Mouse (Mus musculus) v-Abl transformed pro-B cells (cell line): ENCODE measurements around the gene Lrp10.

Source experiments
- in situ Hi-C, 2 experiments: fragments of 400-800 bp; cut with MboI; formaldehyde crosslinking; loops; one replicate each; pipeline ENCODE4 v1.15.1; 2025; ENCODE audit not compliant: unreplicated experiment in 2 of 2

The Lrp10 gene

DNA sequence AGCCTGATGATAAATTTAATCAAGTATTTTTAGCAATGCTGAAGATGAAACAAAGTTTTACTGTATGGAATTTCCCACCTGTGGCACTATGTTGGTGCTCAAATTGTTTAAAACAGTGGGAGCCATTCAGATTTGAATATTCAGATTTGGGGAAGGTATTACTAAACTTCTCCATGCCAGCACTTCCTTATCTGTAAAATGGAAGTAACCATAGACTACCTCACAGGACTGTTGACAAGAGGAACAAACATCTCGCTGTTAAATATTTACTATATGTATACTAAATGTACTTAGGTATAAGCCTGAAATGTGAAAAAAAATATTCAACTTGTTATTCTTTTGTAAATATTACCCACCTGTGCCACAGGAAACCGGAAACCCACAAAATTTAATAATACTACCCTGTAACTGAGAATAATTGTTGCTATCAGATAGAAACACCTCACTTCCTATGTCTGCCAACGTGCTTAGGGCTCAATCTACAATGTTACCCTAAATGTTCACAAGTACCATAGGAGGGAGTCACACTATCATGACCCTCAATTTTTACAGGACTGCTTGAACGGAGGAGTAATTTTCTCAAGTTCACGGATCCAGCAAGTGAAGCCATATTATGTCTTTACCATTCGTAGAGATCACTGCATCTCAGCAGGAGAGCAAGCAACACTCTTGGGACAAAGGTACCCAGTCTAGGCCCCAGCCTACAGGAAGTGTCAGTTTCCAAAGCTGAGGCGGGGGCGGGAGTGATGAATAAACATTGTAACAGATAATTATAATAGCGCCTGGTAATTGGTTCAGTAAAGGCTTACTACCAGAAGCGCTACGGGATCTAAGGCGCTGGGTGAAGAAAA, 604 bp upstream of the Lrp10 start:
- in situ Hi-C loops: loop anchor here in 1 of 2 experiments (10.0 kb wide), 1 partner anchor 51 kb away; the partner anchor contains the start of gene Prmt5

DNA sequence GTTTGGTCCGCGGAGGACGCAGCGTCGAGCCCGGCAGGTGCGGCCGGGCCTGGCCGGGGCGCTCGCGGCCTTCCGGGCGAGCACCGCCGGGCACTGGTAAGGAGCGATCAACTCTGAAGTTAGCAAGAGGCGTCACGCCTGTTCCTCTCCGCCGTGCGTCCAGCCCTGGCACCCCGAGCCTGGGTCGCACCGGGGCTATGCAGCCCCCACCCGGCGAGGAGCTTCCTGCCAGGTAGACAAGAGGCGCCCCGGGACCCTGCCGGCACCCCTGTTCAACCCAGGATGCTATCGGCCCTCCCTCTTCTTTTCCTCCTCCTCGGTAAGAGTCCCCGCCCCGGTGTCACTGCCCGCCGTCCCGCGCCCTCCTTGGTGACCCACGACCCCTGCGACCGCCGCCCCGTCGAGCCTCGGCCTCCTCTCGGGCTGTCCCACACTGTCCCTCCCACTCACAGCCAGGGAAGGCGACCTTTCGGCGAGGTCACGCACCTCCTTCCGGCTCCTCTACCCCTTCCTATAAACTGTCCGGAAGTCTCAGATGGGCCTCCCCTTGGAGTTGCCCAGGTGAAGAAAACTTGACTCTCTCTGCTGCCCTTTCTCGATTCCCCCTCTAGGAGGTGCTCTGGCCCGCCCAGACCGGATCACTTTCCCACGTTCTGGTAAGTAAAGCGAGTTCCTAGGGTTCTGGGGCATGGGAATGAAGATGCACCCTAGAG, 512 bp downstream of the Lrp10 start:
- in situ Hi-C loops: loop anchor here in 1 of 2 experiments (10.0 kb wide), 1 partner anchor 50 kb away; the partner anchor contains the start of gene Prmt5

DNA sequence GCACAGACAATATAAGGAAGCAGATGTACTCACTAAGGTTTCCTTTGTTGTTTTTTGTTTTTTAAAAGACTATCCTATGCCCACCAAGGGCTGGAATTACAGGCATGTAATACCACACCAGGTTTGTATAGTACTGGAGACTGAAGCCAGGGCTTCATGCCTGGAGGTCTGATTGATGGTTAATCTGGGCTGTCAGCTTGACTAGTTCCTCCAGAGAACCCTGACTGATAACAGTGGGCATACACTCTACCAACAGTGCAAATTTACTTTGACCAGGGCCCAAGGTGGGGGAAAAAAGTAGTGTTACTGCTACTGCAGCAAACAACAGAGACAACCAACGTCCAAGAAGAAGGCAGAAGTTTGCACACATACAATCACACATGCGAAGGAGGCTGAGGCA, 7.5 kb downstream of the Lrp10 start:
- in situ Hi-C loops: no loop called here

DNA sequence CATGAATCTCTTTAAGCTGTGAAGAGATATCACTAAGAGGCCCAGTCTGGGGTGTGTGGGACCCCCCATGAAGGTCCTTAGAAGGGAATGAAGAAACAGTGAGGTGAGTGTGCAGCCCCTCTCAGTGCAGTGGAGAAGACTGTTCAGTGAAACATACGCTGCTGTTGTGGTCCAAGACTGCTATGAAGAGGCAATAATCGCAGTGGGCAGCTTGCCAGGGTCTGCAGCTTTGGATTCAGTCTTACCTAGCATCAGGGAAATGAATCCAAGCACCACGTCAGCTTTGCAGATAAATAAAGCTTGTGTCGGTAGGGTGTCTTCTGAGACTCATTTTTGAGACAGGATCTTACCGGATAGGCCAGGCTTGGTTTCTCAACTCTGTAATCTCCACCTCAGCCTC, 8.7 kb downstream of the Lrp10 start:
- in situ Hi-C loops: no loop called here

DNA sequence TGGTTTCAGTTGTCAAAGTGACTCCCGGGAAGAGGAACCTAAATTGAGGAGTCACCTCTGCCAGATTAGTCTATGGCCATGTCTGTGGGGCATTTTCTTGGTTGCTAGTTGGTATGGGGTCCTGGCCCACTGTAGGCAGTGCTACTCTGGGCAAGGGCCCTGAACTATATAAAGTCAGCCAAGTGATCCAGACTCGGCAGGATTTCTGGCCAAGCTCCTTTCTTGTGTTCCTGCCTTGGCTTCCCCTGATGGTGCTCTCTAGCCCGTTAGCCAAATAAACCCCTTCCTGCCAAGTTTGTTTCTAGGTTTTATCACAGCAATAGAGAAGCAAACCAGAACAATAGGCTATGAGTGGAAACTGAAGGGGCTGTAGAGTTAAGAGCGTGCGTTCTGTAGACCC, 10.8 kb downstream of the Lrp10 start:
- in situ Hi-C loops: no loop called here

DNA sequence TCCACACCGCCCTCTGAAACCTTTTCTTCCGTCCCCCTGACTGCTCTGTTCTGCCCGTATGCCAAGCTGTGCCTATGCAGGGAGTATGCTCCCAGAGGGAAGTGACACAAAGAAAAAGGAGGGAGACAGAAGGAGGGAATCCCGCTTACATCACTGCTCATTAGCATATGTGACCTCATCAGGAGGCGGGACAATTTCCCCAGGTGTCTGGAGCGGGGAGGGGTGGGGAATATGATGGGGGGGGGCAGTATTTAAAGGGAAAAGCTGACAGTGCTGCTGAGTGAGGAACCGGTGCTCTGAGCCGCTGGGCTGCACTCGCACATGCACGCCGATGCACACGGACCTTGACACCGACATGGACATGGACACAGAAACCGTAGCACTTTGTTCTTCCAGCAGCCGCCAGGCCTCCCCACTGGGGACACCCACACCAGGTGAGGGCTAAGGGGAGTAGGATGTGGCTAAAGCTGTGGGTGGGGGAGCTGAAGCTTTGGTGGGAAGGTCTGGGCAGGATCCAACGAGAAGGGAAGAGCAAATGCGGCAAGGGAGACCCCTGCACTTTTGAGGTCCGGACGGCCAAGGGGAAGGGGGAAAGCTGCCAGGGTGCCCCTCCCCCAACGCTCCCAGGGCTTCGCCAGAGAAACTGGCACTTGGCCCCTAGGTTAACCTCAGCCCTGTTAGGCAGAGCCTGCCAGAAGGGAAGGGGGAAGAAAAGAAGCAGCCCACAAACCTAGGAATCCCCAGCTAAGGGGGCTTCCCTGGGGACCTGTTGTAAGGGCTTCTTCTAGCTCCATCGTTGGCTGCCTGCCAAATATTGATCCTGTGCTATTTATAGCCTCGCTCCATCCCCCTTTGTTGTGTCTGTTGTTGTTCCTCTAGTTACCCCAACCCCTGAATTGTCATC, 12.3 kb downstream of the Lrp10 start, which contains the start of gene Rem2:
TSS of gene Rem2 (plus strand) at position 160 of the 904 bp plus-strand sequence.
- in situ Hi-C loops: no loop called here

DNA sequence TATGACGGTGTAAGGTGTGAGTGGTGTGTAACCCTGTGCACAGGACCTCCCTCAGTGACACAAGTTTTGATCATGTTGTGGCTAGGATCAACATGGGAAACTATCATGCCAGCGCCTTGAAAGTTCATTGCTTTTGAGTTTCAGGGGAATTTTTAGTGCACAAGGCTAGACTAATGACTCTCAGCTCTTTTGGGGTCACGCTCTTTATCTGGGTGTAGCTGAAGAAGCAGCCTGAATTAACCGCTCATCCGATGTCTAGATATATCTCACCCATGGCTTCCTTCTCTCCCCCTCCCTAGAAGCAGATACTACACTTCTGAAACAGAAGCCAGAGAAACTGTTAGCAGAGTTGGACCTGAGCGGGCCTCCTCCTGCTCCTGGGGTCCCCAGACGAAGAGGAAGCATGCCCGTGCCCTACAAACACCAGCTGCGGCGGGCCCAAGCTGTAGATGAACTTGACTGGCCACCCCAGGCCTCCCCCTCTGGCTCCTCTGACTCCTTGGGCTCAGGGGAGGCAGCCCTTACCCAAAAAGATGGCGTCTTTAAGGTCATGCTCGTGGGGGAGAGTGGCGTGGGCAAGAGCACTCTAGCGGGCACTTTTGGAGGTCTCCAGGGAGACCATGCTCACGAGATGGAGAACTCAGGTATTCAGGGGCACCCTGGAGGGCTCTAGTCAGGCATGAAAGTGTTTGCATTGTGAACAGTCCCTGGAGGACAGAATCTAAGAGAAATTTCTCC, 13.4 kb downstream of the Lrp10 start:
- in situ Hi-C loops: no loop called here

DNA sequence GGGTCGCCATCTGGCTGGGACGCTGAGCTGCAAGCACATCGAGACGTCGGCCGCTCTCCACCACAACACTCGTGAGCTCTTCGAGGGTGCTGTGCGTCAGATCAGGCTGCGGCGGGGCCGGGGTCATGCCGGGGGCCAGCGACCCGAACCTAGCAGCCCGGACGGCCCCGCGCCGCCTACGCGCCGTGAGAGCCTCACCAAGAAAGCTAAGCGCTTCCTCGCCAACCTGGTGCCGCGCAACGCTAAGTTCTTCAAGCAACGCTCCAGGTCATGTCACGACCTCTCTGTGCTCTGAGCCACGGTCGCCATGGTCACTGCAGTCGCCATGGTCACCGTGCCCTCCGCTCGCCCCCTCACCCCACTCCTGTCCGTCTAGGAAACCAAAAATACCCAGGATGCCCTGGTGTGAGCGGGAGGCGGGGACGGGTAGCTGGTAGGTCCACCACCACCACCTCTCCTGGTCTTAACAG, 15.5 kb downstream of the Lrp10 start:
- in situ Hi-C loops: no loop called here

DNA sequence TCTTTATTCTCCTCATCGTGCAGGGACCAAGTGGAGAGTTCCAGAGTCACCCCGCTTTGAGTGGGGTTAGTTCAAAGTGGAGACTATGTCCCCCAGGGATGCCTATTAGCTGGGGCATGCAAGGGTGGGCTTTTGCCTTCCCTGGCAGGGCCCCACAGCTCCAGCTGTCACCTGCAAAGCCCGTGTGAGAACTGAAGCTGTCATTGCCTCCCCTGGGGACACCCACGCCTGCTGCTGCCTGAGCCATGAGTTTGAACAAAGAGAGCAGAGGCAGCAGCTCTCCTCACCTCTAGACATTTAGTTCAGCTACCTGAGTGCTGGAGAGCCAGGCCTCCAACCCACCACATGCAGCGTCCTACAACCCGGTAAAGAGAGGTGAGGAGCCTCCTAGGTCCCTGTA, 16.7 kb downstream of the Lrp10 start:
- in situ Hi-C loops: no loop called here

DNA sequence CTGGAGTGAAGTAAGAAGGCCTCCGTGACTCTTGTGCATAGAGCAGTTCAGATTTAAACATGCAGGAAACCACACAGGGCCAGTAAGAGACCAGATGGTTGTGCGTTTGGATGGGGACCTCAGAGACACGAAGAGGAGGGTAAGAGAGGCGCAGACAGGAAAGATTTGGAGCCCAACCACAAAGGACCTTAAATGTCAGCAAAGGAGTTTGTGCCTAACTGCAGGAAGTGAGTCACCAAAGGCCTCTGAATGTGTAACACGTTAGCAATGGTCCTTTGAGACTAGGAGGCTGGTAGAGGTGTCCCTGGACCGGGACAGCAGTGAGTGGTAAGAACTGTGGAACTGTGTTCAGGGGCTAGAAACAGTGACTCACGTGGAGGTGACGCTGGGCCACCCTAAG, 17.5 kb downstream of the Lrp10 start:
- in situ Hi-C loops: no loop called here

DNA sequence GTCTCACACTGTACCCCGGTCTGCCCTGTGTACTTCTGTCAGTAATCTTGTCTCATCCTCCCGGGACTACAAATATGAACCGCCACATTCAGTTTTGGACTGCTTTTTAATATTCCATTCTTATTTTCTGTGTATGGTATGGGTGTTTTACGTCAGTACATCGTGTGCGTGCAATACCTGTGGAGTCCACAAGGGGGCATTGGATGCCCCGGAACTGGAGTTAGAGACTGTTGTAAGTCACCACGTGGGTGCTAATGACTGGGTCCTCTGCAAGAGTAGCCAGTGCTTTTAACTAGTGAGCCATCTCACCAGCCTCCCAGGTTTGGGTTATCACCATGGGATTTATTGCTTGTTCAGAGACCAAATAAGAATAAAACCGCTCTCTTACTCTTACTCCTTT, 18.6 kb downstream of the Lrp10 start:
- in situ Hi-C loops: no loop called here

DNA sequence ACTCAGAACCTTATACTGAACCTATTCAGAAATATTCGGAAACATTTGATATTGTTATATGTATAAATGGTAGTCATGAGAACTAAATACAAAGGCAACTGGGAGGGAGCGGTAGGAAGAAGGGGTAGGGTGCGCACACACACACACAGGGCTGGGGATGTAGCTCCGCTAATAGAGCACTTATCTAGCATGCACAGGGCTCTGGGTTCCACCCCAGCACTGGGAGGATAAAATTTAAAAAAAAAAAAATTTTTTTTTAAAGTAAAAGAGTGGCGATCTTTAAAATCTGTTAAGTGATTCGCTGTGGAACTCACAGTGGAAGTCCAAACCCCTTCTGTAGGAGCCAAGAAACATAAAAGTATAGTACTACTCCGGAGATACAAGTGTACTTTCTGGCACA, 22.0 kb downstream of the Lrp10 start:
- in situ Hi-C loops: no loop called here

DNA sequence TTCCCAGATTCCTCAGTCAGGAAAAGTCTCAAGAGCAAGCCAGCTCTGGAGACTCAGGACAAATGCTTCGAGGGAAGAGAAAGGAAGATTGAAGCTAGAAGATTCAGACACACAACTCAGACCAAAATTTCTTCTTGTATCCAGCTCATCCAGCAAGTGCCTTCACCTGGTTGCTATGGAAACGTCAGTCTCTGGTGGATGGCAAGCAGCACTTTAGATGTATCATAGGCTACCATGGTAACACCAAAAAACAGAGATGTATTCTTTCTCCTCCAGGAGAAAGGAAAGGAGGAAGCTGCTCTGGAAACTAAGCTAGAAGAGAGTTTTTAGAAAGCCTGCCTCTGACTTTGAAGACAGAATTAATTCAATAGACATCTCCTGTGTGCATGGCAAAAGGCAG, 23.8 kb downstream of the Lrp10 start:
- in situ Hi-C loops: no loop called here

DNA sequence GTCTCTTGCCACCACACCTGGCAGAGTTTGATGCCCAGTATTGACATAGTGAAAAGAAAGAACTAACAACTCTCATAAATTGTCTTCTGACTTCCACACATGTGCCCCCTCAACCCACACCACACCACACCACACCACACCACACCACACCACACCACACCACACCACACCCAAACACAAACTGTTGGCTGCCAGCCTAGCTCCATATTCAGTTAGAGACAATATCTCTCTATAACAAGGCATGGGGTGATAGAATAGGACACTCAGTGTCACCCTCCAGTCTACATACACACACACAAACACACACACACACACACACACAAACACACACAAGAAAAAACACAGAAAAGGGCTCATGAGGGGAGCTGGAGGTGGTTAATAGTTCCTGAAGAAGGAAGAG, 24.4 kb downstream of the Lrp10 start:
- in situ Hi-C loops: no loop called here

DNA sequence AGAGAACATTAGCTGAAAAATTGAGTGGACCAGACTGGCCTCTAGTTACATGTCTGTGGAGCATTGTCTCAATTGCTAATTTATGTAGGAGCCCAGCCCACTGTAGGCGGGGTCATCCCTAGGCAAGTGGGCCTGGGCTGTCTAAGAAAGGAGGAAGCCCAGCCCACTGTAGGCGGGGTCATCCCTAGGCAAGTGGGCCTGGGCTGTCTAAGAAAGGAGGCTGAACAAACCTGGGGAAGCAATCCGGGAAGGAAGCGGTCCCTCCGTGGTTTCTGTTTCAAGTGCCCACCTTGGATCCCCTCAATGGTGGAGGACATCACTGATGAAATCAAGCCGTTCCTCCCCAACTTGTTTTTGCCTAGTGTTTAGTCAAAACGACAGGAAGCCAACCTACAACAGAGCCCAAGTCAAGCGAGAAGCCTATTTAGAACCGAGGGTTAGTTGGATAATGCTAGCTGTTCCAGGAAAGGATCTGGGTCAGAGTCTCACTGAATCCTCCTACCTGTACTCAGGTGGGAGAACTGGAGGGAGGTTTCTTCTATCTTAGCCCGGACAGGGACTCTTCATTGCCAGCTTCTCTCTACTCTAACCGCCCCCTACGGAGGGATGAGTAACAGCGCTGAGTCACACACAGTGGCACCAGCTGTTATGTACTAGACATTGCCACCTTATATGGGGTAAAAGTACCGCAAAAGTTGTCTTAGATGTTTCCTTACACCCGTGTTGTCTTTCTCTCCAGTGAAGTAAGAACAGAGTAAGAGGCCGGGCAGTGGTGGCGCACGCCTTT, 28.6 kb downstream of the Lrp10 start:
- in situ Hi-C loops: no loop called here

DNA sequence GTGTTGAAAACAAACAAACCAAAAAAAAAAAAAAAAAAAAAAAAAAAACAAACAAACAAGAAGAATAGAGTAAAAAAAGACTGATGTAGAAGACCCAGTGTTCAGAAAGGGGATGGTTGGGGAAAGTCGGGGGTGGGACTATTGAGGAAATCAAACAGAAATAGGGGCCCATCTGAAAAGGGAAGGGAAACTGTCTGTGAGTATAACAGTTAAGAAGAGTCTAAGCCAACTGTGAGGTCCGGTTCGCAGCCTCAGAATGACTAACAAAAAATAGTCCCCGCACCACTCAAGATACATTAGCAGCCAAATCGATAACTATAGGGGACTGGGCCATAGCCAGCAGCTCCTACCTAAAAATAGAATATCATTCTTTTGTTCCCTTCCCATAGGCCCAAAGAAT, 29.3 kb downstream of the Lrp10 start:
- in situ Hi-C loops: no loop called here

DNA sequence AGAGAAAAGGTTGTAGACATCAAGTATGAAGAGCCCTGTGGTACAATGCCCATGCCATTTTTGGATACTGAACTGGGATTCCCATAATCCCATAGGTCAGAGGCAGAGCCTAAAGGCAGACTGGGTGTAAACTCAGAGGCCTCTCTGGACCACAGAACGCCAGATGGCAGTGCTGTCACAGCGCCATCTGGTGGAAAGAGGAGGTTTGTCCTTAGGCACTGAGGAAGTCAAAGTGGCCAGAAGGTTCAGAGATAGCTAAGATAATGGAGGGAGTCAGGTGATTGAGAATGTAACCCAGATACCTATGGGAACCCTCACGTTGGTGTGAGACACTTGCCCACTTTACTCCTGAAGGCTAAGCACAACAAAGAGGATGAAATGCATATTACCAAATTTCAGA, 30.3 kb downstream of the Lrp10 start:
- in situ Hi-C loops: no loop called here

DNA sequence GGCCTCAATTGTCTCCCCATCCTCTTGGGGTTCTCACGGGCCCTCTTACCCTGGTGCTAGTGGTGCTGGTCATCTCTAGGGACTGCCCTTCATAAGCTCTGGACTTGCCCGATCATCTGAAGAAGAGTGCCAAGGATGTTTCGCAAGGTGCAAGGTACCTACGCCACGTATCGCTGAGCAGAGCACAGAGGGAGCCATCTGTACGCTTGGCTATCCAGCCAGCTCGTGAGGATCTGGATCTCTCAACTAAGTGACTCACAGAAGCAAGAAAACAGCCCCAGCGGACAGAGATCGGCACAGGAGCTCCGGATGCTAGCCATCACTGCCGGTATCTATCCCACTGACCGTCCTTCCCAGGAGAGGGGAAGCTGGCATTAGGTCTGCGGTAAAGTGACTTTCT, 32.8 kb downstream of the Lrp10 start:
- in situ Hi-C loops: no loop called here

DNA sequence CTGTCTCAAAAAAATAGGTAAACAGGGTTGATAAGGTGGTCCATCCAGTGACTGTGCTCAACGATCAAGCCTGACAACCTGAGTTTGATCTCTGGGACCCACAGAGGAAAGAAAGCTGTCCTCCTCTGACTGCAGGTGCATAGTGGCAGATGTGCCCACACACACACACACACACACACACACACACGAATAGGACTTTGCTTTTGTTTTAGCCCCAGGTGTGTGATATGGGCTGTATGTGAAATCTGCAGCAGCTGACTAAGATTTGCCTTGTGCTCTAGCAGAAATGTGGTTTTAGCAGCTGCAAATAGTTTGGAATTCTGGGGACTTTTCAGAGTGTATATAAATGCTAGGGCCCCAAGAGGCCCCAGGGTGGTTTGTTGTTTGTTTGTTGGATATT, 35.4 kb downstream of the Lrp10 start:
- in situ Hi-C loops: no loop called here
